Mouse (Mus musculus) cerebellum, postnatal 25 days (tissue): Measurements from ENCODE around the gene Pir.

Experiments used
- DNase-seq, 2 experiments: peaks; one replicate each; pipeline ENCODE4 v3.0.0; 2021; ENCODE audit warnings: mixed read lengths in 2 of 2

Gene Pir

DNA sequence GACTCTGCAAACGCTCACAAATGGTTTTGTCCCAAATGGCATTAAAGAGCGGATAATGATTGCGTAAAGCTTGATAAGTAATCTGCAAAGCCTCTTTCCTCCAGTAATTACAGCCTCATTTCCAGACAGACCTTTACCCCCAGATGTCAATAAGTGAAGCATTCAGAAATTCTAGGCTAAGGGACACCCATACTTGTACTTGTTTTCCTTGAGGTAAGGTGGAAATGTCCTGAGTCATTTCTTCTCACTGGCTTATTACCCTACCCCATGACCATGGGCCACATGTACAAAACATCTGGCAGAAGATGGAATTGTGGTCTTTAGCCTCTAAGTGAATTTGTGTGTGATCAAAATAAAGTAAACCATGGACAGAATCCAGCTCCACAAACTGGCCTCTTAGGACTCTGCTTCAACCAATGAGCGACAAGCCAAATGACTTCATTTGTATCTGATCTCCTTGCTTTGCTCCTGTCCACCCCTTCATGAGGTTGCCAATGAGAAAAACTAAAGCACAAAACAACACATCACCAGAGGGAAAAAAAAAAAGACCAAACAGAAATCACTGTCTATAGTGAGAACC is 76.3 kb downstream of the Pir start:
- no peak for DNase-seq

DNA sequence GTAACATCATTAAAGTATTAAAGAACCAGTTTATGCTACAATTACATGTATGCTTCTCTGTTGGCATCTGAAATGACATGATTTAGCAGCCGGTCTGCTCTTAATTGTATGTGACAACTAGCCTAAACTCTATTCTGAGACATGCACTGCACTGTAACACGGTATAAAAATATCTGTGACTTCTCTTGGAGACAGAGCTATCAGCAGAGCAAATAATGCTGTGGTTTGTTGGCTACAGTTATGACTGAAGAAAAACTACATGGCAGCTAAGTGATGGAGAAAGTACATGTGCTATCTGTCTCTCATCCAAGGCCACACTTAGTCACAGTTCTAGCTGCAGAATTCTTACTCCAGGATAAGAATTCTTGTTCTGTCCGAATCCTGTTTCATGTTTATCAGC is 79.8 kb downstream of the Pir start:
- DNase-seq = no peak

DNA sequence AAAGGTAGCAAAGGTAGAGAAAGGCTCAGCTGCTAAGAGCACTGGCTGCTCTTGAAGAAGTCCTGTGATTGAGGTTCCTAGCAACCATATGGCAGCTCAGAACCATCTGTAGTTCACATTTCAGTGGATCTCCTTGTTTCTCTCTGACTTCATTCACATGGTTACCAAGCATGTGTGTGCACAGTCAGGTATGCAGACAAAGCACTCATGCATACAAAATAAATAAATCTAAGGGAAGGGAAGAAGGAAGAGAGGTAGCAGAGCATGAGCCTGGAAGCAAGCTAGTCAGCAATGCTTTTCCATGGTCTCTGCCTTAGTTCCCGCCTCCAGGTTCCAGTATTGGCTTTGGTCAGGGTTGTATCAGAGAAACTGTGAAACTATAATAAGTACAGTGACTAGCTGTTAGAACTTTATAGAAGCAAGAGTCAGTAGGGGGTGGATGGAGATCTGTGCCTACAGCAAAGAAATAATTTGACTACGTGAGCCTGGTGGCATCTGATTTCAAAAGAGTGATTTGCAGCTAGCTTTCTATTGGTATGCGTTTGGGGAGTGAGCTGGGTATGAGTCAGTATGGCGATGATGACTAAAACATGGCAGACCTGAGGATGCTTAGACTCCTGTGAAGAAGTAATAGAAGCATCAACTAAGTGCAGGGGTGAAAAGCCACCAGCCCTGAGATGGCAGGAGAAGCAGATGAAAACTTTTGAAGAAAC is 96.1 kb downstream of the Pir start:
- no peak for DNase-seq

DNA sequence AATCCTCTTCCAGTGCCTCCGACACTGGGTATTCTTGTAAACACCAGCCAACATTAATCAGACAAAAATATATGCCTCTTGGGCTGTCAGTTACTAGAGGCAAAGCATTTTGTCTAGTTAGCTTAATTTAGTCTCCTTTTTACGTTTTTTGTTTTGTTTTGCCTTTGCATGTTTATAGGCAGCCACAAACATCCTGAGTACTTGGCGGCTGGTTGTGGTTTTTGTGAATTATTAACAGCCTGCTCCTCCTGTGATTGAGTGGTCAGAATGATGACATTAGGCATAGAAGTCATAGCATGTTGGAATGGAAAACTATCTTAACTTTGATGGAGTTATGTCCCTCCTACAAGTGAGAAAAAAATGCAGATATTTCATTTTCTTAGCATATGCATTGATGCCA is 101.4 kb downstream of the Pir start:
- DNase-seq = no peak

DNA sequence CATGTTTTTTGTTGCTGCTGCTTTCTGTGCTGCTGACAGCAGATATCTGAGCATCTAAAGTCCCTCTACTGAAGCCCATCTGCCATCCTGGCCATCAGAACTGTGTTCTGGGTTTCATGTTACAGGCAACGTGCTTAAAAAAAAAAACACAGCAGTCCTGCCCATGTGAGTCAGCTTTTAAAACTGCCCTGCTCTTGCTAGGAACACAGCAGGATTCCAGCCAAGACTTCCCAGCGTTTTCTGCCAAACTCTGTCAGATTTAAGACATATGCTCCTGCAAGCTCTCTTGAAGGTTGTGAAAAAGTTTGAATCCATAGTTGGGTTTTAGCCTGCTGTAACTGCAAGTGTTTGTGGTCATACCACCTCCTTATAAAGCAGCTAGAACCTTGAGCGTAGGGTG is 103.9 kb downstream of the Pir start, which contains the start of gene Vegfd:
Vegfd (plus strand) TSS at position 298 of the 400 bp plus-strand sequence.
- no peak for DNase-seq

DNA sequence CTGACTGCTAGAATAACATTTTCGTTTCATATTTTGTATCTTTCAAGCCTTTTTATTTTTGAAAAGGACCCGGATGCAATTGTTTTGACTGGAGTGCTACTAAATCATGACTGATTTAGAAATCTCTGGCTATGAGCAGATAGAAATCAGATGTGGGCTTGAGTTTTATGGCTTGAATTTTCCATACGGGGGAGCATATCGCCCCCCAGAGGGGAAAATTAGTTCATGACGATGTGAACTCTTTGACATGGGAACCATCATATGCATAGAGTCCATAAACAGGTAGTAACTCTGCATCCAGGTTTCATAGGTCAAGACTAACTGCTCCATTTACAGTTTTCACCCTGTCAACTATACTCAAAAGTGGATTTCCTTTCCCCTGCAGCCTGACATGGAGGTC is 105.4 kb downstream of the Pir start:
- no peak for DNase-seq

DNA sequence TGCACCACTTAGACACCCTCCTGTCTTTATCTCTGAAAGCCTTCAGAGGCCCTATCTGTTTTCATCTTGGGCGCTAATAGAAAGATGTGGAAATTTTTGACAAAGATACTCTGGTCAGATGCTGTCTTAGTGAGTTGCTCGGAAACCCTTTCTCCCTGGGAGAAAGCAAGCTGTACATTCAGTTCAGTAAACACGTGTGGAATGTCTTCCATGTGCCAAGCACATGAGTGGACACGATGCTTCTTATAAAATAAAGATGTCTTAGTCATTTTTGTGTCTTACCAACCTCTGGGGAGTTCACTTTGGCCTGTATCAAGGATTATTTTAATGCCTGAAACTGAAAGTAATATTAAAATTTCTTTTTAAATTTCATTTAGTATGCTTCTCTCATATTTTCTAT is 110.5 kb downstream of the Pir start:
- no peak for DNase-seq

DNA sequence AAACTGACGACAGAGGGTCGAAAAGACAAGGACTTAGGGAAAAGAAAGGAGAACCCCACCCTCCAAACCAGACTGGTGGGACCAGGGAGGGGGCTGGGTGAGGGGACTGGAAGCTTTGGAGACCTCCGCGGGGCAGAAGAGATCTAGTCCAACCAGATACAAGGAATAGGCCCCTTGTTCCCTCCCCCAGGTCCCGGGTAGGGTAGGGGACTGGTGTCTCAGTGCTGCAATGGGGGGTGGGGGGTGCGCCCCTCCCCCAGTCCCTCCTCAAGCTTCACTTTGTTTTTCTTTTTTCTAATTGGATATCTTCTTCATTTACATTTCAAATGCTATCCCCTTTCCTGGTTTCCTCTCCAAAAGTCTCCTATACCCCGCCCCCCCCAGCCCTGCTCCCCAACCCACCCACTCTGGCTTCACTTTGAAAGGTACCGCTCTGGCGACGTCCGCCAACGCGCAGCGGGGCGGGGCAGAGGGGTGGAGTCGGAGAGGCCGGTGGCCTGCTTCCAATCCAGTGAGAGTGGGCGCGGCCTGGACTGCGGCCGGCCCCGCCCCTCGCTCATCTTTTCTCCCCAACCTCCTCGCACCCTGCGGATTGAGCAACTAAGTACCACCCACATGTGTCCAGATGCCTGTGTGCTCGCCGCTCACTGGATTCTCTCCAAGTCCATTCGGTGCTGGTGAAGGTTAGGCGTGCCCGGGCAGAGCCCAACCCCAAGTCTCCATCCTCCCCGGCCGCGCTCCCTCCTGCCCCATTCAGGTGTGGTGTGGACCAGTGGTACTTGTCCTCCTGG is 112.6 kb downstream of the Pir start:
- peak; percentile 61 to 79 for DNase-seq

DNA sequence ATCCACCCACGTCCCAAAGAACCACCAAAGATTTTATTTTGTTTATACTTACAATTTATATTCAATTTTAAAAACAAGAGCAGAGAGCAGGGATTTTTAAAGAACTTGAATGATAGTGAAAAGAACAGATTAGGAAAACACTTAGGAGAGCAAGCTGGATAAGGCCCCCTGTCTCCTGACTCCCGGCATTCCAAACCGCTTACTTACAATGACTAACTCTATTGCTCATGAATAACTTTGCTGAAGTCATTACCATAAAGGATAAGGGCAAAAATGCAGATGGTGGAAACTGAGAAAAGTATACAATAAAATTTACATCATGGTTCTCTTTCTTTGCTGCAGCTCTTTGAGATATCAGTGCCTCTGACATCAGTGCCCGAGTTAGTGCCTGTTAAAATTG is 124.9 kb downstream of the Pir start:
- no peak for DNase-seq

DNA sequence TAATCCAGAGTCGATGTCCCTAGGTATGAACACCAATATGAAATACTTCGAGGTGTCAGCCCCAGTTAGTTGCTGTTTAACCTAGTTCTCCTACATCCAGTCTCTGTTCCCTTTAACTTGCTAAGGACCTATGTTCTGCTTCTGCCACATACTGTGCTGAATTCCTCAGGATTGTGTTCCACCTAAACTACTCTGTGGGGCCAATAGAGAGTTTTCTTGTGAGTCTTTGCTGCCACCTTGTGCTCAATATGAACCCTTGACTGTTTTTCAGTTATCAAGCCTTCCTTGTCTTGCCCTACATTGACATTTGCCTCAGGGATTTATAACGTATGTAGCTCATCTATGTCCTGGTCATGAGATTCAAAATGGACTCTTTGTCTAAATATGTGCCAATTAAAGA is 129.3 kb downstream of the Pir start:
- DNase-seq = no peak

DNA sequence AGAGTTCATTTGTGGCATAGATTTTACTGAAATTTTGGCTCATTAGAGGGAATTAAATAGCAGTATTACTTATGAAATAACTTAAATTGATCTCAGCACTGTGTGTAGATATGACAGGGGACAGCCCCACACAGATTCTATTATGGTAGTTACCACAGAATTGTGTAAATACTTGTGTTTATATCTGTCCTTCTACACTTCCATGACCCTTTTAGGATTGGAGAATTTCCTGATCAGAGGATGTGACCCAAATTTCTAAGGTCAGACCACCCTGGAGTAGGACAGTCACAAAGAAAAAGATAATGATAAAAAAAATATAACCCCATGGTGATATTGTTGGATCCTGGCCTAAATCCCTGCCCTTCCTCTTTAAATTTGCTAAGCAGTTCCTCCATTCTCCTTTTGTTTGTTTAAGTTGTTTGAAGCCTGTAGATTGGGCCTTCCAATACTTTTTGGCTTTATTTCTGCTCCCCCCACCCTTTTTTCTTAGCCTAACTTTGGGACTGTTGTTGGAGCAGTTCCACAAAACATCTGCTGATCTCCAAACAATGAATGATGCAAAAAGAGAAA is 136.0 kb downstream of the Pir start:
- no peak for DNase-seq

DNA sequence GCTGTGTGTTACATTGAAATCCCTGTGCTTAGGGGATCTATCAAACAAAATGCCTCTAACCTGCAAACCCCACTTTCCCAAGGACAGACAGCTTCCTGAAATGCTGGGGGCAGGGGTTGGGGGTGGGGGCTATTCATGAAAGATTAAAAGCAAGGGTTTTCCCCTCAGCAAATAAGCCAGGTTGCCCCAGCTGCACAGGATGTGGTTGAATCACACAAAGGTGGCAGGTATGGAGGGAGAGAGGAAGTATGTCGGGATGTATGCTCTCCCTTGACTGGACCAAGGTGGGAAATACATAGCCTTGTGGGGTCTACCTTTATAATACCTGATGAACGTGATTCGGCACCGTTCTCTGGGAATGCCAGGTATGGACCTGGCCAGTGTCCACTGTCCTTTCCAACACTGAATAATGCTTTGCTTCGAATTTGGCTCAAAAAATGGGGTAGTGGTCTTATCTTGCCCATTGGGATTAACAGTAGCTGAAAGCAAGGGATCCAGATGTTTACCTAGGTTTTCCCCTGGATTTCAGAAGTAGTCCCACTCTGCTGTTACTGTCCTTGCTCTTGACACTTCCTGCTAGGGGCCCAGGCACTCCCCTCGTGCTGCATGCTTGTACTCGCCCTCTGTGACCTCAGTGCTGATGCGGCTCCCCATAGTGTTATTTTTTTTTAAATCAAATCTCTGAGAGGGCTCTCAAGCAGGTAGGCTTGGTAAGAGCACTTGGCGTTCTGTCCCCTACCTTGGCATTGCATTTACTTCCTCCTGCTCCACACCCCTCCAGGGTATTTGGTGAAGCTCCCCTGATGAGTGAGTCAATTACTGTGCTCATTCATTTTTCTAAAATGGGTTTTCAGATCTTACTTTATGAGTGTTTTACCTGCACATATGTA is 137.2 kb downstream of the Pir start:
- DNase-seq = no peak

DNA sequence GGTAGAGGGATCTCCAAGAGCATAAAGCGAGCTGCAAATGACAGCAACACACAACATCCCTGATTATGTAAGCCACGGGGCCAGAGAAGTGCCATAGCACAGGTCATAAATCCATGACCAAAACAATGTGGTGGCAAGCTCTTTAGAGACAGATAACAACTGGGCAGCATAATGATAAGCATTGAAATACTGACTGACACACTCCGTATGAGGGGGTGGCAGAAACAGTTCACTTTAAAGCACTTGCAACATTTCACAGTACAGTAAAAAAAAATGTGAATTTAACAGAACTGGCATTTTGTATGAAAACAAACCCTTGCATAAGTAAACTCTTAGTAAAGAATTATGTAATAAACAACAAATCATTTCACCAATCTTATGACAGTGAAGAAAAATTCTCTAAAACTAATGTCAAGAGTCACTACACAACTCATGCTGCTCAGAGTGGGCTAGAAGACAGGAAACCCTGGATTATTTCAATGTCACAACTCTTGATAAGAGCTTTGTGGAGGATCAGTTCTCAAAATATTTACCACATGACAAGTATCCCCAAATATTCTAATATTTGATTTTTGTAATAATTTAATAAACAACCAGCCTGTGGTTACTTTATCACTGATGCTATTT is 139.2 kb downstream of the Pir start:
- no peak for DNase-seq

DNA sequence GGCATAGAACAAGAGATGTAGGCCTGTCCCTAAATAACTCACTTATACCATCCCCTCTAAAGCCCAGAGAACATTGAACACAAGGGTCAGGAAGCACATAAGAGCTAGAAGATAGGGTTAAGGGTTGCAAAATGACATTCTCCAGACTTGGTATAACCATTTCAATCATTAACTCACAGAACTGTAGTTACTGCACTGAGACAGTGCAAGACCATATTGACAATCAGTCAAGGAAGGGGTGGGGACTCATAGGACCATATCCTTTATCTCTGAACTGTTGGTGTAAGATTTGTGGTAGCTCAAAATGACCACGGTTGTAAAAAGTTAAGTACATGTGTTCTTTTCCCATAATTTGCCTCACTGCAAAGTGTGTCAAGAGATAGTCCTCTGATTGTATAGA is 141.4 kb downstream of the Pir start:
- DNase-seq = no peak

DNA sequence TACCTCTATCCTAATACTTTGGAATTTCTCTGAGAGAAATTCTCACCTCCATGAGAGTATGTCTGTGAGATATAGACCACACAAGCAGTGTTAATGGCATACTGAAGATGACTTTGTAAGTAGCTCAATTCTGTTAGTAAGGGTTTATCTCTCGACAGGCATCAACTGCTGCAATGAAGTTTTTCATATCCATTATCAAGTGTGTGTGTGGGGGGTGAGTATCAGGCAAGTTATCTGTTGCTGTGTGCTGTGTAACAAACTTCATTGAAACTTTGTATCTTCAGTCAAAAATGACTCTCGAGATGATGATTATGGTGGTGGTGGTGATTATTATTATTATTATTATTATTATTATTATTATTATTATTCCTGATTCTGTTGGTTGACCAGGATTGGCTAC is 147.6 kb downstream of the Pir start:
- no peak for DNase-seq

DNA sequence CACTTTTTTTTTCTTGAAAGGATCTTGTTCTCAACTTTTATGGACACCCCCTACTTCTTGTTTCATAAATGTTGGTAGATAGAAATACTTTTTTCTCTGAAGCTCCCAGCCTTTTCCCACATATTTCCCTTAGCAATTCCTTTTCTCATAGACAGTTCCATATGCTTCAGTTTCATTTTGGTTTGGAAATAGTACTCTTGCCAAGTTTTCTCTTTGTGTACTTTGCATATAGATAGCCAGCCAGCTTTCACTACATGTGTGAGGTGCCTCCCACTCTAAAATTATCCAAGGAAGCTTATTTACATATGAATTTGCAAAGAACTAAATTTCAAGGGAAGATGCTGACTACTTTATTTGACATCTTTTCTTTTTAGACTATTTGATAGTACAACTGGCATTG is 148.8 kb downstream of the Pir start:
- DNase-seq = no peak

DNA sequence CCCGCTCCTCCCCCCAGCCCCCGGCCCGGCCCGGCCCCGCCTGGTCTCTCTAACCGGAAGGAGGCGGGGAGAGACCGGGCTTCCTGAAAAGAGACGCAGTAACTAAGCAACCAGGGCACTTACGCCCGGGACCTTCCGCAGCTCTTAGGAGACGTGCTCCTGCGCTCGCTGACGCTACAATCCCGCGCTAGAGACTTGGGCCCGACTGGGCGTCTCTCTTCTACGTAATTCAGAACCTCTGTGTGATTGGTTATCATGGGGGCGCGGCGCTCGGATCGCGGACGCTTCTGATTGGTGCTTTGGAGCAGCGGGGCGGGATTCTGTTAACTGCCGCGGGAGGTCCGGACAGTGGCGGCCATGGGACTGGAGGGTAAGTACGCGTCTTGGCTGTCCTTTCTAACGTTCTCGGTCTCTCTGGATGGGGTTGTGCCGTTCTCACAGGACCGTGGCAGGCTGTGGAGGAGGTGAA is 150.3 kb downstream of the Pir start, which contains the start of gene Piga:
Piga (plus strand) TSS at position 317 of the 469 bp plus-strand sequence.
- DNase-seq = peak; percentile 89 to 92

DNA sequence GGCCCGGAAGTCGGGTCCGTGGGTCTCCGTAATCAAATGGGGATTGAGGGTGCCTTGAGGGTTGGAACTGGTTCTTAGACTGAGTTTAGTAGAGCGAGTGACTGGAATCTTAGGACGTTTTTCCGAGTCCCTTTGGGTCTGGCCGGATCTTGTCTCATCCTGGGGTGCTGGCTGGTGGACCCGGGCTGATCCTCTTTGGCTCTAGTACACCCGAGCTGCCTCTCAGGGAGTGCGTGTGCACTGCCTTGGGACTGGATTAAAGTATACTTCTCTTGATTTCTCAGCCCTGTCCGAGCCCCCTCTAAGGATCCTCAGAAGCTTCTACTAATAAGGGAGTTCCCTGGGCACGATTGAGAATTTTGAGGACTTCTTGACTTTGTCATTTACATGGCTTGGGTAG is 150.8 kb downstream of the Pir start:
- no peak for DNase-seq

DNA sequence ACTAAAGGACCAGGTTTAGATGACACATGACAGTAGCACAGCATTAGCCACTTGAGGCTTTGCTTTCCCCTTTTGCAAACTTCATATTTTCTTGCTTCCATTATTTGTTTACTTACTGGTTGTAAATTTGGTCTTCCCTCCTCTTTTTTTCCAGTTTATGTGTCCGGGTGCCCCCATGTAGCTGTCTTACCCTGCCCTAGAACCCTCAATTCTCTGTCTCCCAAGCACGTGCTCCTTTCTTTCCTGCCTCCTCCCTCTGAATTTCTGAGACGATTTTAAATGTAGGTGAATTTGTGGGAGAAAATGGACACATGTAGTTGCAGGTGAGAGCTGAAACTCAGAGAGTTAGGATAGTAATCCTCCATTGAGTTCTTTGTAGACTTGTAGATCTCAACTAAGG is 151.3 kb downstream of the Pir start:
- DNase-seq = no peak
